Mouse (Mus musculus) heart, postnatal 0 days (tissue): Measurements from ENCODE around the gene Morn4.

Source experiments
- CTCF ChIP-seq: IDR thresholded peaks from 2 replicates; pipeline ENCODE4 v1.5.1; 2016; ENCODE audit warnings: antibody characterized with exemption, control low read depth, low read depth
- EP300 ChIP-seq: IDR thresholded peaks from 2 replicates; pipeline ENCODE4 v1.6.1; 2016; ENCODE audit warnings: antibody characterized with exemption, low read depth

DNA sequence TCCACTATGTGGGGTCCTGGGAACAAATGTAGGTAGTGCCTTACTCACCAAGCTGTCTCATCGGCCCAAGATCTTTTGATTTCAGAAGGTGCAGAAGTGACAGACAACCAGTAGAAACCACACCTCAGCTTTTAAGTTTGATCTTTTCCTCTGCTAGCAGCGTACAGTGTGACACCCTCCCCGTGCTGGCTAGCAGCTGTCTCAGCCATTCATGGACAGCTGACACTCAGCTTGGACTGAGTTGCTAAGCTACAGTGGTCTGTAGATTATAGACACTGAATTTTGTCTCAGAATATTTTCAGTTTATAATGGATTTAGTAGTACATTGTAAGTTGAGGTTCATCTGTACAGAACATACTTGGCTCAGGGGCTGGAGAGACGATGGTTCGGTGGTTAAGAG, 55.0 kb downstream of the Morn4 start:
- no peak for TF ChIP-seq CTCF
- TF ChIP-seq EP300 = no peak
